Mouse (Mus musculus) MEL (cell line): ENCODE data around the gene Tmem237. TPM values are rescaled to one million over a fixed set of nuclear protein-coding genes. Genes with fewer than 3 reads are reported as not detected.

Experiments used
- DNase-seq: peaks from one replicate; pipeline ENCODE4 v3.0.0; 2011; ENCODE audit warnings: low read depth, low spot score
- H3K27ac ChIP-seq: 2 replicates; pipeline ENCODE4 v1.5.1; 2012; ENCODE audit warnings: low read depth, mild to moderate bottlenecking, control low read depth, low read length, moderate library complexity; ENCODE audit not compliant: control insufficient read depth
- H3K27me3 ChIP-seq, 2 experiments: fragments of 150-350 bp in 1 of 2; sonication (generic) in 1 of 2; 2 replicates each; pipeline ENCODE4 v1.6.1; 2012; ENCODE audit warnings: low read length in 2 of 2, mild to moderate bottlenecking in 2 of 2, improper control_type of control experiment in 1 of 2, moderate library complexity in 1 of 2; ENCODE audit not compliant: insufficient read depth in 2 of 2, control insufficient read depth in 1 of 2
- H3K36me3 ChIP-seq, 2 experiments: 2 replicates each; pipeline ENCODE4 v1.6.1; 2012 to 2014; ENCODE audit warnings: low read length in 2 of 2, improper control_type of control experiment in 1 of 2, inconsistent platforms in 1 of 2, mild to moderate bottlenecking in 1 of 2; ENCODE audit not compliant: insufficient read depth in 2 of 2, control insufficient read depth in 1 of 2
- H3K4me1 ChIP-seq, 2 experiments: fragments of 150-350 bp in 1 of 2; sonication (generic) in 1 of 2; 2 replicates each; pipeline ENCODE4 v1.6.1; 2012; ENCODE audit warnings: low read length in 2 of 2, improper control_type of control experiment in 1 of 2, mild to moderate bottlenecking in 1 of 2; ENCODE audit not compliant: insufficient read depth in 2 of 2, control insufficient read depth in 1 of 2
- H3K4me3 ChIP-seq, 2 experiments: fragments of 150-350 bp in 1 of 2; sonication (generic) in 1 of 2; 2 replicates each; pipeline ENCODE4 v1.5.1; 2012; ENCODE audit warnings: low read depth in 2 of 2, low read length in 2 of 2, mild to moderate bottlenecking in 2 of 2, moderate library complexity in 2 of 2, control low read depth in 1 of 2, improper control_type of control experiment in 1 of 2; ENCODE audit not compliant: control insufficient read depth in 1 of 2, insufficient read depth in 1 of 2
- H3K79me2 ChIP-seq: 2 replicates; pipeline ENCODE4 v1.6.1; 2012; ENCODE audit warnings: mild to moderate bottlenecking, low read length, moderate library complexity; ENCODE audit not compliant: control insufficient read depth, poor library complexity, insufficient read depth
- H3K9ac ChIP-seq: 2 replicates; pipeline ENCODE4 v1.6.1; 2012; ENCODE audit warnings: low read depth, mild to moderate bottlenecking, control low read depth, low read length, moderate library complexity; ENCODE audit not compliant: control insufficient read depth, poor library complexity, severe bottlenecking
- H3K9me3 ChIP-seq: fragments of 150-350 bp; sonication (generic); replicated peaks from 2 replicates; pipeline ENCODE4 v1.6.1; 2012; ENCODE audit warnings: mild to moderate bottlenecking, low read length, improper control_type of control experiment, moderate library complexity; ENCODE audit not compliant: insufficient read depth
- CHD1 ChIP-seq: IDR thresholded peaks from 2 replicates; pipeline ENCODE4 v1.6.1; 2012; ENCODE audit warnings: low read depth, mild to moderate bottlenecking, inconsistent platforms, low read length, improper control_type of control experiment
- CTCF ChIP-seq, 3 experiments: IDR thresholded peaks in 2 of 3; conservative IDR thresholded peaks in 1 of 3; 2 replicates each; pipeline ENCODE4 v1.5.1; 2011 to 2012; ENCODE audit warnings: low read length in 3 of 3, low read depth in 2 of 3, mild to moderate bottlenecking in 2 of 3, improper control_type of control experiment in 1 of 3, inconsistent platforms in 1 of 3, mixed read lengths in 1 of 3, moderate library complexity in 1 of 3; ENCODE audit not compliant: control insufficient read depth in 1 of 3, insufficient read depth in 1 of 3, poor library complexity in 1 of 3, severe bottlenecking in 1 of 3
- EP300 ChIP-seq, 2 experiments: IDR thresholded peaks; 2 replicates each; pipeline ENCODE4 v1.6.1; 2011; ENCODE audit warnings: improper control_type of control experiment in 2 of 2, low read length in 2 of 2, low read depth in 1 of 2, mild to moderate bottlenecking in 1 of 2
- ETS1 ChIP-seq: IDR thresholded peaks from 2 replicates; pipeline ENCODE4 v1.6.1; 2012; ENCODE audit warnings: low read depth, mild to moderate bottlenecking, inconsistent platforms, low read length, improper control_type of control experiment, moderate library complexity
- GABPA ChIP-seq: IDR thresholded peaks from 2 replicates; pipeline ENCODE4 v1.6.1; 2012; ENCODE audit warnings: low read depth, mild to moderate bottlenecking, inconsistent platforms, low read length, improper control_type of control experiment, moderate library complexity
- MYB ChIP-seq: IDR thresholded peaks from 2 replicates; pipeline ENCODE4 v1.6.1; 2011; ENCODE audit warnings: mild to moderate bottlenecking, low read depth, low read length, improper control_type of control experiment
- NRF1 ChIP-seq: IDR thresholded peaks from 2 replicates; pipeline ENCODE4 v1.6.1; 2014; ENCODE audit warnings: low read depth, mild to moderate bottlenecking, inconsistent platforms, low read length, improper control_type of control experiment, moderate library complexity; ENCODE audit not compliant: poor library complexity, insufficient read depth, severe bottlenecking
- POLR2AphosphoS2 ChIP-seq: IDR thresholded peaks from 2 replicates; pipeline ENCODE4 v1.6.1; 2011; ENCODE audit warnings: low read length, improper control_type of control experiment
- TAL1 ChIP-seq: IDR thresholded peaks from 2 replicates; pipeline ENCODE4 v1.6.1; 2012; ENCODE audit warnings: mild to moderate bottlenecking, inconsistent platforms, low read length, moderate library complexity, mixed read lengths
- USF1 ChIP-seq: IDR thresholded peaks from 2 replicates; pipeline ENCODE4 v1.6.1; 2014; ENCODE audit warnings: low read depth, mild to moderate bottlenecking, inconsistent platforms, low read length, improper control_type of control experiment, moderate library complexity
- USF2 ChIP-seq, 2 experiments: IDR thresholded peaks; 2 replicates each; pipeline ENCODE4 v1.6.1; 2011 to 2012; ENCODE audit warnings: improper control_type of control experiment in 2 of 2, low read length in 2 of 2, borderline replicate concordance in 1 of 2, inconsistent platforms in 1 of 2, low read depth in 1 of 2, mild to moderate bottlenecking in 1 of 2; ENCODE audit not compliant: insufficient read depth in 1 of 2
- ZKSCAN1 ChIP-seq: IDR thresholded peaks from 2 replicates; pipeline ENCODE4 v1.6.1; 2012; ENCODE audit warnings: low read depth, mild to moderate bottlenecking, inconsistent platforms, low read length, improper control_type of control experiment, moderate library complexity
- ZMIZ1 ChIP-seq: IDR thresholded peaks from 2 replicates; pipeline ENCODE4 v1.6.1; 2012; ENCODE audit warnings: low read depth, mild to moderate bottlenecking, inconsistent platforms, low read length, improper control_type of control experiment, moderate library complexity
- ZNF384 ChIP-seq: IDR thresholded peaks from 2 replicates; pipeline ENCODE4 v1.6.1; 2012; ENCODE audit warnings: low read depth, mild to moderate bottlenecking, inconsistent platforms, low read length, improper control_type of control experiment
- polyA plus RNA-seq, 2 experiments: library from polyadenylated mRNA; stranded (reverse) in 1 of 2; unstranded in 1 of 2; fragments of >175 nt in 1 of 2; fragments of >200 nt in 1 of 2; gene quantifications; 2 replicates each; pipeline versions ENCODE4 v1.2.1 to v1.2.4; 2012; ENCODE audit warnings: low replicate concordance in 2 of 2, low read depth in 1 of 2; ENCODE audit not compliant: insufficient read length in 2 of 2, insufficient read depth in 1 of 2, missing spikeins in 1 of 2
- total RNA-seq: library from RNA; depleted of rRNA; stranded (reverse); fragments of 300-350 nt; gene quantifications from 2 replicates; pipeline ENCODE4 v1.2.3, GENCODE M21; 2012

Gene Tmem237
- total and polyA plus RNA-seq, 3 experiments, result 13.2 to 20.1 TPM; not detected in 1

DNA sequence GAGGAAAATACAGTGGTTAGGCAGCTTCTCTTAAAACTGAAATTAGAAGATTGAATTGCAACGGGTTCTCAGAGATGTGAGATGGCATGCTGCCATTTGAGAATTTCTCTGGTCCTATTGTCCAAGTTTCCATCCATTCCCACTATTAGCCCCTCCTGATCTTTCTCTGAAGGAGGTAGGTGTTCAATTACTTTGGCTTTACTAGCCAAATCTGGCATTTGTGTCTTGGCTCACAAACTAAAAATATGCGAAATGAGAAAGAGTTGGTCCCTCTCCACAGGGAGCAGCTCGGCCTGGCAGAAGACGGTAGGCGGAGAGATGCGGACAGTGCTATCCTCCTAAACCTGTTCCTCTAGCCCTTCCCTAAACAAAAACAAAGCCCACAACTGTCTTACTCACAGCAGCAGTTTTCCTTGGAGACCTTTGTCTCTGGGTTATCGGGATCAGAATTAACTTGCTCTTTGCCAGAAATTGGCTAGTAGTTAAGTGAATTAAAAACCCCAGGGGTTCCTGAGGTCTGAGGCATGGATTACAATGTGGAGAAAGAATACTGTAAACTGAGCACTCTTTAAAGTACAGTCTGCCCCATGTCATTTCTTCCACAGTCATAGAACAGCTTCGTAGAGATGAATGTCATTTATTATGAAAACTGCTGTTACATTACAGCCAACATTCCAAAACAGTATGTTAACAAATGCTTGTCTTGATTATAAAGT, 42.3 kb upstream of the Tmem237 start:
- H3K9ac ChIP-seq, result no peak overlapping the region
- DNase-seq, result no peak
- TF ChIP-seq ETS1 (0 out of 2 replicates have a peak, but pooled peaks have one; percentile 8), NRF1 (no peak), ZMIZ1 (no peak), ZNF384 (no peak)
- no peaks in the 10 kb centered on the region for H3K36me3 ChIP-seq
- peak overlapping the region; percentile 34; the same call in 1 of the 2 replicates for H3K27ac ChIP-seq
- H3K27me3 ChIP-seq, result no peaks in the 10 kb centered on the region
- H3K4me1 ChIP-seq, result no peaks in the 10 kb centered on the region; a peak in 1 of 4 replicates
- H3K79me2 ChIP-seq, result no peaks in the 10 kb centered on the region
- no peaks in the 10 kb centered on the region for H3K9me3 ChIP-seq
- no peak overlapping the region for H3K4me3 ChIP-seq

- Histone ChIP-seq H3K9me3 (no peaks in the 10 kb centered on the region), H3K9ac (no peak overlapping the region), H3K27me3 (peaks cover 0 to 3% of the 10 kb centered on the region in 2 experiments; a peak in 2 of 4 replicates), H3K79me2 (no peaks in the 10 kb centered on the region), H3K4me1 (no peaks in the 10 kb centered on the region; a peak in 1 of 4 replicates), H3K4me3 (no peak overlapping the region), H3K36me3 (no peaks in the 10 kb centered on the region), H3K27ac (no peak overlapping the region)
- DNase-seq, result no peak
- TF ChIP-seq MYB, result no peak
- no peak for TF ChIP-seq POLR2AphosphoS2
- no peak for TF ChIP-seq TAL1
- no peak for TF ChIP-seq USF2 (IDR thresholded peaks at IDR 0.05; ENCODE audit: borderline replicate concordance in 1 of 2, insufficient read depth in 1 of 2, low read depth in 1 of 2, low read length in 2 of 2)
- no peak for TF ChIP-seq CTCF (IDR thresholded peaks at IDR 0.05 in 2 of 3, conservative IDR thresholded peaks at IDR 0.05 in 1 of 3; ENCODE audit: control insufficient read depth in 1 of 3, insufficient read depth in 1 of 3, low read depth in 2 of 3, low read length in 3 of 3, poor library complexity in 1 of 3, severe bottlenecking in 1 of 3)
- no peak for TF ChIP-seq ZKSCAN1
- no peak for TF ChIP-seq USF1
- TF ChIP-seq GABPA, result no peak
Observed at GRCm38 (mm10) chr1:59161396-59161795, 41.2 kb upstream of the Tmem237 start.

- Histone ChIP-seq H3K9me3 (no peaks in the 10 kb centered on the region), H3K36me3 (no peaks in the 10 kb centered on the region), H3K27ac (no peak overlapping the region), H3K79me2 (no peaks in the 10 kb centered on the region), H3K9ac (no peak overlapping the region), H3K27me3 (peaks cover 0 to 3% of the 10 kb centered on the region in 2 experiments; a peak in 2 of 4 replicates), H3K4me1 (no peaks in the 10 kb centered on the region; a peak in 1 of 4 replicates), H3K4me3 (no peak overlapping the region)
- no peak for DNase-seq
- TF ChIP-seq CHD1, result no peak
- no peak for TF ChIP-seq GABPA
- TF ChIP-seq TAL1, result no peak
- no peak for TF ChIP-seq EP300 (IDR thresholded peaks at IDR 0.05; ENCODE audit: low read depth in 1 of 2, low read length in 2 of 2)
Observed at GRCm38 (mm10) chr1:59160871-59161270, 40.7 kb upstream of the Tmem237 start.
